Mouse (Mus musculus): ENCODE data around the gene Cdc37l1.
A peak's percentile ranks its signal among the peaks of the same experiment; 100 is the strongest.

DNA sequence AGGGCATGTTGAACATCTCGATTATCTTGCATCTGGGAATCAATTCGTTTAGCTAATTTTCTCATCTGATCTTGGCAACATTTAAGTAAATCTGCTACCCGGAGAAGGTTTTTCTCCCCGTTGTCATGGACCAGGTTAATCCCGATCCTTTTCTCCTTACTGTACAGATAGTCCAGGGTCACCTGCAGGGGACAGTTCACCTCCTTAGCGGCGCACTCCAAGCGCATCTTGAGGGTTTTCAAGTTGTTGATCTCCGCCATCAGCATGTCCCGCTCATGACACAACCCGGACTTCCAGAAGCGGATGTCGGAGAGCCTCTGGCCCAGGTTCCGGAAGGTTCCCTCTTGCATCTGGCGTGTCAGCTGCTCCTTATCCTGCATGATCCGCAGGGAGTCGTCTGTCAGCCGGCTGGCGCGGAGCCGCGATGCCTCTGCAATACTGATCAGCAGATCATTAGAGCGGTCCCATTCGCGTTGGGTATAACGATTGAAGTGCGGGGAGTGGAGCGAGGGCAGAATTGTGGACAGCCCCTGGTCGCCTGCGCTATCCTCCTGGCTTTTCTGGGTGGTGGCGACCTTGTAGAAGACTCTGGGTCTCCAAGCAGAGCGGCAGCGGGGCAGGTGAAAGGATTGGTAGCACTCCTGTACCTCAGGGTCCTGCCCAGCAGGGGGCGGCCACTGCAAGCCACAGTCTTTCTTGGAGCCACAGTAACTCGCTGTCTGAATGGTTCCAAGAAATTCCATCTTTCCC lies 15.1 kb upstream of the Cdc37l1 start:
- TF ChIP-seq EP300 (IDR thresholded peaks at IDR 0.05; ENCODE audit: low read depth) (no peak), CTCF (IDR thresholded peaks at IDR 0.05; ENCODE audit: low read depth) (peak; percentile 82)

All from heart, postnatal 0 days (tissue).